Mouse (Mus musculus): ENCODE results near the gene Akr1b7. TPM values are rescaled to one million over a fixed set of nuclear protein-coding genes. Genes with fewer than 3 reads are reported as not detected.

The Akr1b7 gene
- polyA plus RNA-seq, 1 experiment from 2014 or later, result not detected

DNA sequence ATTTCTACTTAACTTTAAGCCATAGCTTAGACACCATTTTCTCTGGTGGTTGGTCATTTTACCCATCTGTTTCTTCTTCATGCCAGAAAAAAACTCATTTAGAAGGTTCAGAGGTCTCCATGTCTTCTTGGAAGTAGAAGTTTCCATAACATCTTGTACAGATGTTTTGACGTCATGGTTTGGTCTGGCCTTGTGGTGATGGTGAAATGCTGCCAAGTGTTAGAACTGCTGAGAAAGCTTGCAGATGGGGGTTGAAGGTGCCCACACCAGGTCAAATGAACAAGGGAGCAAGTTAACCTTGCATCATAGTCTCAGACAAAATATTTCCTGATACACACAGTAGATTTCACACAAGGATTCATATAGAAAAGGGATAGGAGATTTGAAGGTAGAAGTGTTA, 36.6 kb downstream of the Akr1b7 start:
- Histone ChIP-seq H3K4me1 (ENCODE audit: control insufficient read depth, insufficient read depth, low read length) (no peaks in the 10 kb centered on the region), H3K4me2 (ENCODE audit: low read depth) (no peak overlapping the region), H3K4me3 (ENCODE audit: low read depth, low read length) (no peak overlapping the region), H3K9me3 (ENCODE audit: control insufficient read depth, low read length) (no peaks in the 10 kb centered on the region), H3K36me3 (ENCODE audit: control insufficient read depth, insufficient read depth, low read length) (no peaks in the 10 kb centered on the region), H3K9ac (ENCODE audit: low read length) (no peak overlapping the region), H3K27ac (ENCODE audit: low read depth, low read length) (no peak overlapping the region), H3K27me3 (ENCODE audit: control insufficient read depth, insufficient read depth, low read length) (no peaks in the 10 kb centered on the region)
- DNase-seq (ENCODE audit: low spot score) (no peak), ATAC-seq (ENCODE audit: insufficient read depth, low FRiP score, low TSS enrichment) (no peak)
- 87% methylated on average over 1 of the region's 1 CpGs for WGBS

DNA sequence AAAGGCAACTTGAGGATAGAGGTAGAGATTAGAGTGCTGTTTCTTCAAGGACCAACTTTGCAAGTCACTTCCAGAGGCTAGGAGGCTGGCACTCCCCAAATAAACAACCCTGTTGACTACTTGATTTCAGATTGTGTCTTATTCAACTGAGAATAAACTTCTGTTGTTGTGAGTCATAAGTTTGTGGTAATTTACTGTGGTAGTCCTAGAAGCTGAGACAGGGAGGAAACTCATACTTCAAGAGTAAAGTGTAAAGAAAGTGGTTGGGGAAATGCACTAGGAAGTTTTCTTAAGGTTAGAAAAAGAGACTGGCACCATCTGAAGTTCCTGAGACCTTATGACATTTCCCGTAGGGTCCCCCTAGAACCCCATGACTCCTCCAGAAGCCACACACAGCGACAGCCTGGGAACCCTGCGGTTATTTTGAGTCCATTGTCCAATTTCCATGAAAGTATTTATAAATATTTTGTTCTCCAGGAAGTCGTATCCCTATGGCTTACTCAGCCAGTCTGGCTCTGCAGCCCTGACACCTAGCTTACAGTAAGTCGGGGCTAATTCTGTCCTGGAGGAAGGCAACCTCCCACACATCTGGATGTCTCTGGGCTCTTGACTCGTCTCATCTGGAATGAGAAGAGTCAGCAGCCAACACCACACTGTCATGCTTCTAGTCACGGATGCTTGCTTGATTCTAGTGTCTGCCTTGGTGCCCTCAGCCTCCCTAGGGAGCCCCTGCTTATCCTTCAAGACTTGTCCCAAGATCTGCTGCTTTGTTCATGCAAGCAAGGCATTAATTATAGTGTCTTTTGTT, 41.0 kb downstream of the Akr1b7 start:
- WGBS, result 77% methylated on average over 7 of the region's 7 CpGs
- Histone ChIP-seq H3K9ac (ENCODE audit: low read length) (no peak overlapping the region), H3K9me3 (ENCODE audit: control insufficient read depth, low read length) (no peaks in the 10 kb centered on the region), H3K27ac (ENCODE audit: low read depth, low read length) (no peak overlapping the region), H3K4me3 (ENCODE audit: low read depth, low read length) (no peak overlapping the region), H3K36me3 (ENCODE audit: control insufficient read depth, insufficient read depth, low read length) (no peaks in the 10 kb centered on the region), H3K27me3 (ENCODE audit: control insufficient read depth, insufficient read depth, low read length) (no peaks in the 10 kb centered on the region), H3K4me1 (ENCODE audit: control insufficient read depth, insufficient read depth, low read length) (no peaks in the 10 kb centered on the region), H3K4me2 (ENCODE audit: low read depth) (no peak overlapping the region)
- ATAC-seq (ENCODE audit: insufficient read depth, low FRiP score, low TSS enrichment), result no peak
- no peak for DNase-seq (ENCODE audit: low spot score)

DNA sequence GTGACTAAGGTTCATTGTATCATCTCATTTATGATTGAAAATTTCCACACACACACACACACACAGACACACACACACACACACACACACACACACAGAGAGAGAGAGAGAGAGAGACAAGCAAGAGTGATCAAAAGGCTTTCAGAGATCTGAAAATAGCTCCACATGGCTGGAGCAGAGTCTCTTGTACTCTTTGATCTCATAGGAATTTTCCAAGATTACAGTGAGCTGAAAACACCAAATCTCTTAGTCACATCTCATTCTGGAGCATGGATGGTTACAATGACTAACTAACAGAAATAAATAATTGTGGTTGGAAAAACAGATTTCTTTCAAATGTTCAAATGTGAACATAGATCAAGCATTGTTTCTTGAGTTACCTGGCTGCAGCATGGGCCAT, 47.3 kb downstream of the Akr1b7 start:
- Histone ChIP-seq H3K27ac (ENCODE audit: low read depth, low read length) (no peak overlapping the region), H3K4me2 (ENCODE audit: low read depth) (no peak overlapping the region), H3K4me1 (ENCODE audit: control insufficient read depth, insufficient read depth, low read length) (no peaks in the 10 kb centered on the region), H3K4me3 (ENCODE audit: low read depth, low read length) (no peak overlapping the region), H3K9me3 (ENCODE audit: control insufficient read depth, low read length) (no peaks in the 10 kb centered on the region), H3K36me3 (ENCODE audit: control insufficient read depth, insufficient read depth, low read length) (no peaks in the 10 kb centered on the region), H3K27me3 (ENCODE audit: control insufficient read depth, insufficient read depth, low read length) (no peaks in the 10 kb centered on the region), H3K9ac (ENCODE audit: low read length) (no peak overlapping the region)
- no peak for ATAC-seq (ENCODE audit: insufficient read depth, low FRiP score, low TSS enrichment)
- no peak for DNase-seq (ENCODE audit: low spot score)

- 62% methylated on average over 4 of the region's 4 CpGs for WGBS
- DNase-seq (ENCODE audit: low spot score), result no peak
These were observed 48.5 kb downstream of the Akr1b7 start for GRCm38 (mm10) chr6:34460651-34461050.

GRCm38 (mm10) chr6:34463582-34463981, 51.4 kb downstream of the Akr1b7 start:
- H3K27me3 ChIP-seq (ENCODE audit: control insufficient read depth, insufficient read depth, low read length), result no peaks in the 10 kb centered on the region

More at GRCm38 (mm10) chr6:34460651-34461050, 48.5 kb downstream of the Akr1b7 start:
- Histone ChIP-seq H3K4me2 (ENCODE audit: low read depth) (no peak overlapping the region), H3K9ac (ENCODE audit: low read length) (no peak overlapping the region), H3K27me3 (ENCODE audit: control insufficient read depth, insufficient read depth, low read length) (no peaks in the 10 kb centered on the region), H3K4me3 (ENCODE audit: low read depth, low read length) (no peak overlapping the region), H3K27ac (ENCODE audit: low read depth, low read length) (no peak overlapping the region), H3K9me3 (ENCODE audit: control insufficient read depth, low read length) (no peaks in the 10 kb centered on the region), H3K36me3 (ENCODE audit: control insufficient read depth, insufficient read depth, low read length) (no peaks in the 10 kb centered on the region), H3K4me1 (ENCODE audit: control insufficient read depth, insufficient read depth, low read length) (no peaks in the 10 kb centered on the region)
- ATAC-seq (ENCODE audit: insufficient read depth, low FRiP score, low TSS enrichment), result no peak

GRCm38 (mm10) chr6:34471434-34472110, 59.4 kb downstream of the Akr1b7 start:
- WGBS, result 86% methylated on average over 12 of the region's 12 CpGs
- Histone ChIP-seq H3K27ac (ENCODE audit: low read depth, low read length) (no peak overlapping the region), H3K27me3 (ENCODE audit: control insufficient read depth, insufficient read depth, low read length) (no peaks in the 10 kb centered on the region), H3K9ac (ENCODE audit: low read length) (no peak overlapping the region), H3K4me2 (ENCODE audit: low read depth) (no peak overlapping the region), H3K4me1 (ENCODE audit: control insufficient read depth, insufficient read depth, low read length) (peaks cover 2% of the 10 kb centered on the region; the same call in 1 of the 2 replicates), H3K36me3 (ENCODE audit: control insufficient read depth, insufficient read depth, low read length) (no peaks in the 10 kb centered on the region), H3K9me3 (ENCODE audit: control insufficient read depth, low read length) (no peaks in the 10 kb centered on the region), H3K4me3 (ENCODE audit: low read depth, low read length) (no peak overlapping the region)
- DNase-seq (ENCODE audit: low spot score) (no peak), ATAC-seq (ENCODE audit: insufficient read depth, low FRiP score, low TSS enrichment) (no peak)

More at GRCm38 (mm10) chr6:34463582-34463981, 51.4 kb downstream of the Akr1b7 start:
- H3K4me1 ChIP-seq (ENCODE audit: control insufficient read depth, insufficient read depth, low read length), result no peaks in the 10 kb centered on the region
- DNase-seq (ENCODE audit: low spot score) (no peak), ATAC-seq (ENCODE audit: insufficient read depth, low FRiP score, low TSS enrichment) (no peak)
- H3K36me3 ChIP-seq (ENCODE audit: control insufficient read depth, insufficient read depth, low read length), result no peaks in the 10 kb centered on the region
- no peak overlapping the region for H3K27ac ChIP-seq (ENCODE audit: low read depth, low read length)
- H3K4me2 ChIP-seq (ENCODE audit: low read depth), result no peak overlapping the region
- H3K9me3 ChIP-seq (ENCODE audit: control insufficient read depth, low read length), result no peaks in the 10 kb centered on the region
- 93% methylated on average over 4 of the region's 4 CpGs for WGBS
- H3K4me3 ChIP-seq (ENCODE audit: low read depth, low read length), result no peak overlapping the region
- no peak overlapping the region for H3K9ac ChIP-seq (ENCODE audit: low read length)

Other genes starting within 250 kb of the Akr1b7 start
- gene Slc35b4, start 235.2 kb upstream of the Akr1b7 start, polyA plus RNA-seq (2014; fragmentation: Nextera tagmentation; extraction: Ambion mirVana), result 49.3 and 51.2 TPM in 2 replicates
- 206 and 208 TPM in 2 replicates for gene Akr1b3, start 94.9 kb upstream of the Akr1b7 start, polyA plus RNA-seq (2014; fragmentation: Nextera tagmentation; extraction: Ambion mirVana)
- 22.8 and 23.0 TPM in 2 replicates for gene Akr1b8, start 58.2 kb upstream of the Akr1b7 start, polyA plus RNA-seq (2014; fragmentation: Nextera tagmentation; extraction: Ambion mirVana)
- gene Akr1b10, start 28.1 kb upstream of the Akr1b7 start, polyA plus RNA-seq (2014; fragmentation: Nextera tagmentation; extraction: Ambion mirVana), result 15.1 and 15.3 TPM in 2 replicates
- gene Bpgm, start 63.9 kb downstream of the Akr1b7 start, polyA plus RNA-seq (2014; fragmentation: Nextera tagmentation; extraction: Ambion mirVana), result 59.0 and 70.7 TPM in 2 replicates
- 99.3 and 128 TPM in 2 replicates for gene Cald1, start 186.2 kb downstream of the Akr1b7 start, polyA plus RNA-seq (2014; fragmentation: Nextera tagmentation; extraction: Ambion mirVana)

Measured in neural tube, embryonic 11.5 days (tissue).